Mouse (Mus musculus) layer of hippocampus, postnatal 25 days (tissue): ENCODE data around the gene Exoc6b. TPM values are rescaled to one million over a fixed set of nuclear protein-coding genes. Genes with fewer than 3 reads are reported as not detected.
A peak's percentile ranks its signal among the peaks of the same experiment; 100 is the strongest.

Source experiments
- DNase-seq, 2 experiments: peaks; one replicate each; pipeline ENCODE4 v3.0.0; 2022; ENCODE audit warnings: mixed read lengths in 2 of 2, low spot score in 1 of 2; ENCODE audit errors: extremely low spot score in 1 of 2
- total RNA-seq, 2 experiments: library from RNA; stranded (reverse); gene quantifications; 2 replicates each; pipeline ENCODE4 v1.2.3; 2021

Exoc6b gene
- total RNA-seq, 2 experiments from 2014 or later: 119 to 122 TPM

- no peak for DNase-seq
These were observed 73.9 kb downstream of the Exoc6b start for GRCm38 (mm10) chr6:84995418-84995817.

GRCm38 (mm10) chr6:84976563-84976971 lies 92.7 kb downstream of the Exoc6b start:
- no peak for DNase-seq

- DNase-seq: no peak
These were observed 100.8 kb downstream of the Exoc6b start for GRCm38 (mm10) chr6:84968531-84968930.

- DNase-seq: no peak
These were observed 104.4 kb downstream of the Exoc6b start for GRCm38 (mm10) chr6:84964729-84965415.

GRCm38 (mm10) chr6:84963044-84963443 lies 106.3 kb downstream of the Exoc6b start:
- no peak for DNase-seq

- no peak for DNase-seq
These were observed 107.5 kb downstream of the Exoc6b start for GRCm38 (mm10) chr6:84961763-84962162.

GRCm38 (mm10) chr6:84959520-84959919 lies 109.8 kb downstream of the Exoc6b start:
- DNase-seq: no peak

GRCm38 (mm10) chr6:84951621-84952020 lies 117.7 kb downstream of the Exoc6b start:
- DNase-seq: no peak

GRCm38 (mm10) chr6:84946569-84946968 lies 122.7 kb downstream of the Exoc6b start:
- DNase-seq: no peak

GRCm38 (mm10) chr6:84946106-84946505 lies 123.2 kb downstream of the Exoc6b start:
- DNase-seq: no peak

- DNase-seq: no peak
These were observed 136.1 kb downstream of the Exoc6b start for GRCm38 (mm10) chr6:84932953-84933921.

- DNase-seq: no peak
These were observed 138.3 kb downstream of the Exoc6b start for GRCm38 (mm10) chr6:84931051-84931450.

- no peak for DNase-seq
These were observed 143.2 kb downstream of the Exoc6b start for GRCm38 (mm10) chr6:84926066-84926465.

- DNase-seq: no peak
These were observed 145.5 kb downstream of the Exoc6b start for GRCm38 (mm10) chr6:84923760-84924221.

GRCm38 (mm10) chr6:84916291-84916690 lies 153.0 kb downstream of the Exoc6b start:
- DNase-seq: peak in 1 of 2 experiments; percentile 46

GRCm38 (mm10) chr6:84912434-84912833 lies 156.9 kb downstream of the Exoc6b start:
- no peak for DNase-seq

GRCm38 (mm10) chr6:84899002-84899774 lies 170.1 kb downstream of the Exoc6b start:
- DNase-seq: no peak

- no peak for DNase-seq
These were observed 175.6 kb downstream of the Exoc6b start for GRCm38 (mm10) chr6:84893773-84894095.

- no peak for DNase-seq
These were observed 176.2 kb downstream of the Exoc6b start for GRCm38 (mm10) chr6:84892926-84893772.

GRCm38 (mm10) chr6:84886551-84886950 lies 182.8 kb downstream of the Exoc6b start:
- no peak for DNase-seq
